Mouse (Mus musculus) CH12.LX (cell line): ENCODE measurements around the gene Fam71f2.

Experiments used
- CTCF ChIP-seq, 2 experiments: IDR thresholded peaks in 1 of 2; conservative IDR thresholded peaks in 1 of 2; 2 replicates each; pipeline ENCODE4 v1.5.1; 2011 to 2012; ENCODE audit warnings: low read depth in 2 of 2, low read length in 2 of 2, improper control_type of control experiment in 1 of 2, inconsistent platforms in 1 of 2, mild to moderate bottlenecking in 1 of 2, moderate library complexity in 1 of 2
- E2F4 ChIP-seq: IDR thresholded peaks from 2 replicates; pipeline ENCODE4 v1.6.1; 2011; ENCODE audit warnings: low read depth, low read length, improper control_type of control experiment; ENCODE audit not compliant: insufficient replicate concordance
- ETS1 ChIP-seq: conservative IDR thresholded peaks from 2 replicates; pipeline ENCODE4 v1.6.1; 2012; ENCODE audit warnings: low read depth, mild to moderate bottlenecking, inconsistent platforms, low read length, improper control_type of control experiment, moderate library complexity
- MEF2A ChIP-seq: IDR thresholded peaks from 2 replicates; pipeline ENCODE4 v1.6.1; 2014; ENCODE audit warnings: low read depth, mild to moderate bottlenecking, inconsistent platforms, low read length, improper control_type of control experiment, borderline replicate concordance
- MXI1 ChIP-seq: IDR thresholded peaks from 2 replicates; pipeline ENCODE4 v1.6.1; 2011; ENCODE audit warnings: mild to moderate bottlenecking, low read depth, low read length, improper control_type of control experiment
- POLR2A ChIP-seq: IDR thresholded peaks from 2 replicates; pipeline ENCODE4 v1.6.1; 2011; ENCODE audit warnings: low read depth, mild to moderate bottlenecking, improper control_type of control experiment, low read length
- USF1 ChIP-seq: IDR thresholded peaks from 2 replicates; pipeline ENCODE4 v1.6.1; 2014; ENCODE audit warnings: low read depth, mild to moderate bottlenecking, inconsistent platforms, low read length, improper control_type of control experiment
- ZC3H11A ChIP-seq: IDR thresholded peaks from 2 replicates; pipeline ENCODE4 v1.6.1; 2012; ENCODE audit warnings: low read depth, mild to moderate bottlenecking, inconsistent platforms, low read length, improper control_type of control experiment
- ZNF384 ChIP-seq: IDR thresholded peaks from 2 replicates; pipeline ENCODE4 v1.6.1; 2012; ENCODE audit warnings: low read depth, low read length, improper control_type of control experiment, inconsistent platforms

DNA sequence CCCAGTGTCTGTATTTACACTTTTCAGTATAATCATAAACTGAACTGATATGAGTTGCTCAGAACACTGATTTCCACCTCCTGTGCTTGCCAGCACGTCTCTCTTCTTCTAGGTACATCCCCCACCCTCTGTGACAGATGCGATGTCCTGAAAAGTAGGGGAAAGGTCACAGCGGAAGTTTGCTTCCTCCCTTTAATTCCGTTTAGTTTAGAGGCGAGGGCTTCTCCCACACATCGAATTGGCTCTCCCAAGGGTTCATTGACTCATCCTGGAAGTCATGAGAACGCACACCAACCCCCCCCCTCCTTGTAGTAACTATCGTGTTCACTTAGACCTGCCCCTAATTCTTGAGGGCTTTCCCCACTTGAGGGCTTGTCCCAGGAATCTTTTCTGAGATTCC, 8.4 kb upstream of the Fam71f2 start:
- TF ChIP-seq CTCF (conservative IDR thresholded peaks at IDR 0.05 in 1 of 2, IDR thresholded peaks at IDR 0.05 in 1 of 2; ENCODE audit: low read depth in 2 of 2, low read length in 2 of 2) (no peak), ZC3H11A (no peak), ETS1 (peak; percentile 93), MEF2A (peak; percentile 67; the same call in 1 of the 2 replicates), ZNF384 (no peak), E2F4 (no peak), USF1 (no peak), MXI1 (no peak; the same call in 1 of the 2 replicates), POLR2A (no peak)
